Mouse (Mus musculus) layer of hippocampus, adult 6 months (tissue): Measurements from ENCODE around the gene Kcnh6. TPM values are rescaled to one million over a fixed set of nuclear protein-coding genes. Genes with fewer than 3 reads are reported as not detected.

Source experiments
- long read RNA-seq, 2 experiments: library from polyadenylated mRNA; unstranded; transcript quantifications; one replicate each; pipeline ENCODE4 v2.0.0; 2019 to 2020
- polyA plus RNA-seq: library from polyadenylated mRNA; unstranded; fragments of <200 nt; fragmentation: Nextera tagmentation; gene quantifications from 2 replicates; pipeline ENCODE4 v1.2.3, GENCODE M21; 2021

The Kcnh6 gene
- polyA plus RNA-seq: 0.63 and 0.65 TPM in 2 replicates
- long read RNA-seq, experiment 1, partial matches to known transcripts: 0 of 1 reads
- long read RNA-seq, experiment 1, other reads (novel, unspliced or antisense): 1 of 1 reads
- long read RNA-seq, experiment 2, partial matches to known transcripts: 8 of 20 reads
- long read RNA-seq, experiment 2, other reads (novel, unspliced or antisense): 12 of 20 reads

DNA sequence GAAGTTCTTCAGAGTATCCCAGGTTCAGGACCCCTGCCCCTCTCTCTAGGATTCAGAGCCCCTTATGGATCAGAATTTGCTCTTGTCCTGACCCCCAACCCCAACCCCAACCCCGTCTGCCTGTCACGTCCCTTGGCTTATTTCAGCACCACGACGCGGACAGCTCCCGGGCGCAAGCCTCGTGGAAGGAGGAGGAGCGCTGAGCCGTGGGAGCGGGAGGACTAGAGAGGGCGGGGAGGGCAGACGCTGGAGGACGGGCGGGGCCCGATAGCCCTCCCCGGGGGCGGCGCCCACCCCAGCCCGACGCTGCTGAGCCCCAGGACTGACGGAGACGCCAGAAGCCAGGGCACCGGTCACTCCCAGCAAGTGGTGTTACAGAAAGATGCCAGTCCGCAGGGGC lies at the start of gene Kcnh6:
Gene Kcnh6 (plus strand): TSS at position 304 of the 400 bp plus-strand sequence.

GRCm38 (mm10) chr11:105967741-105968574 lies 40.0 kb upstream of the Kcnh6 start, which contains the start of gene Ace:
Ace (plus strand) TSS chr11:105967945.

DNA sequence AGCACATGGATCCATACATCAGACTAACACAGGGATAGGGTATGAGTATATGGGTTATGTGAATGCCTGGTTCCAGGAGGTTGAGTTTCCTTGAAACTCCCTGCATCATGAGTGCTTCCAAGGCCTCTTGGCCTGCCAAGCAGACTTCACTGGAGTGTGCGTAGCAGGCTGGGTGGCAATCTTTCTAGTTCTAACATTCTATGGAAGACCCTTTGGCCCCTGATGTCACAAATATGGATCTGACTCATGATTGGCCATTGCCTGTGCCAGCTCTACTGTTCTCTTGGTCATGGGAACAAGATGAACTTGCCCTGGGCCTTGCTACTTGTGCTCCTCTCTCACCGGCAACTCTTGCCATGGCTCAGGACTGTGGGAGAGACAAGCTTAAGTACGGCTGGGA lies 13.5 kb upstream of the Kcnh6 start, which contains the start of gene Ace3:
Gene Ace3 (plus strand): TSS at position 301 of the 400 bp plus-strand sequence.

GRCm38 (mm10) chr11:106036548-106037417 lies 28.9 kb downstream of the Kcnh6 start, which contains the start of gene Dcaf7:
Dcaf7 (plus strand) TSS chr11:106036872.

DNA sequence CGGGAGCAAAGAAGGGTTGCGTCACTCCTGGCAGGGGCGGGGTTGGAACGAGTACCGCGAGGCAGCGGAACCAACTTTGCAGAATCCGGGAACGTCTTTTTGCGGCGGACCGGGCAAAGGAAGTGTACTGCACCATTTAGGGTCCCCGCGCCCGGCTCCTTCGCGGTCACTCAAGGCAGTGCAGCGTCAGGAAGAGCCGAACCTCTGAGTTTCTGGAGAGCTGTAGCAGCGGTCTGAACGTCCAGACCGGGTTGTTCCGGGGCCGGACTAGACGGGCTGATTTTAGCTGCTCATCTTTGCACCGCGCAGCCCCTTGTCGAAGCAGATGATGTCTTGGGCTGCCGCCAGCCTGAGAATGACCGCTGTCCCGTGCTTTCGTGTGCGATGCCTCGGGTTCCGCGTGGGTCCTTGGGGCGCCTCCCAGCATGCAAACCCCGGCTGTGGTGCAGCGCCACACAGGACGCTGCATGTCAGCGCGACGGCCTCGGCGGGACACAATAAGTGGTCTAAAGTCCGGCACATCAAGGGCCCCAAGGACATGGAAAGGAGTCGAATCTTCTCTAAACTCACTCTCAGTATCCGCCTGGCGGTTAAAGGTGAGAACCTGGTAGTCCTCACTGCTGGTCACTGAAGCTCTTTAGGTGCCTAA lies 58.1 kb downstream of the Kcnh6 start, which contains the start of gene Taco1:
Gene Taco1 (plus strand): TSS at position 139 of the 649 bp plus-strand sequence.

Other genes with a start within 250 kb of the Kcnh6 start
- gene Cyb561, start 54.8 kb upstream of the Kcnh6 start, polyA plus RNA-seq: 60.9 and 78.9 TPM in 2 replicates
- gene Ace, start 40.2 kb upstream of the Kcnh6 start, polyA plus RNA-seq: 1.9 and 12.1 TPM in 2 replicates
- gene Ace3, start 13.4 kb upstream of the Kcnh6 start, polyA plus RNA-seq: not detected in 2 replicates
- 75.4 and 94.8 TPM in 2 replicates for gene Dcaf7, start 28.7 kb downstream of the Kcnh6 start, polyA plus RNA-seq
- gene Taco1, start 57.9 kb downstream of the Kcnh6 start, polyA plus RNA-seq: 4.8 TPM in 2 replicates
- gene Map3k3, start 76.5 kb downstream of the Kcnh6 start, polyA plus RNA-seq: 1.2 and 1.4 TPM in 2 replicates
- 0.95 and 1.5 TPM in 2 replicates for gene Gm10840, start 152.7 kb downstream of the Kcnh6 start, polyA plus RNA-seq
- 184 and 226 TPM in 2 replicates for gene Limd2, start 152.7 kb downstream of the Kcnh6 start, polyA plus RNA-seq
- 10.6 and 12.9 TPM in 2 replicates for gene Strada, start 194.0 kb downstream of the Kcnh6 start, polyA plus RNA-seq
- gene Ccdc47, start 208.2 kb downstream of the Kcnh6 start, polyA plus RNA-seq: 50.5 and 54.2 TPM in 2 replicates
- gene Ddx42, start 208.8 kb downstream of the Kcnh6 start, polyA plus RNA-seq: 20.1 TPM in 2 replicates
- 8.2 and 9.8 TPM in 2 replicates for gene Ftsj3, start 248.0 kb downstream of the Kcnh6 start, polyA plus RNA-seq
- gene Psmc5, start 248.0 kb downstream of the Kcnh6 start, polyA plus RNA-seq: 471 and 488 TPM in 2 replicates